21 mouse cellular contexts compared by ENCODE assay signal in the genomic region with DNA sequence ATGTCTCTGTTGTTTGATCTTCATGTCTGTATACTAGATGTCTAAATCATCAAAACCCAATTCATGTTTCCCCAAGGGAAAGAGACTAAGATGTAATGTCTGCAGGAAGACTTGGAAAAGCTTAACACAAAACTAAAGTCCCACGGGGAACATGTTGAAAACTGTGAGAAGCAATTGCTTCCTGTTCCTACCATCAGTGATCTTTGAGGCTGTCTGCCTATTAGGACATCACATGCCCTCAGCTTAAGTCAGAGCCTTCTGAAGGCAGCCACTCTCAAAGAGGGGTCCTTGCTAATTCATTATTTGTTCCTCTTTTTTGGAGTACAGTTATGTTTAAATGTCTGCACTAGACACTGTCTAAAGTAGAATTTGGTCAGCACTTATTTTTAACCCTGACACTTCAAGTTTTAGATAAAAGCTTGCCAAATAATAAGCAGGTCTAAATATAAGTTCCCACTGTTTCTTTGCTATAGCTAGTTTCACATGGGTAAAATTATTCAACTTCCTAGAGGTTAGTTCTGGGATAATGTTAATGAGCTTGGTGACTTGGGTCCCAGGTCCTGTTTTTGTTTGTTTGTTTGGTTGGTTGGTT.
DNase-seq lines count a peak whose midpoint lies in the region; ATAC-seq lines count a peak whose summit lies in the region.
"Had no signal": no experiment of that assay in that cellular context is flagged by ENCODE, and none has a peak within 500 bp of the region (broad histone marks: within the 10 kb centered on the region; RNA-seq: fewer than 3 reads in every experiment).

No protein-coding gene starts in this region.

- H3K27me3 ChIP-seq in heart, embryonic 11.5 days (ENCODE audit: control insufficient read depth, insufficient read depth, low read length): no peaks in the 10 kb centered on the region
- no peaks in the 10 kb centered on the region for H3K27me3 ChIP-seq in lung, embryonic 16.5 days (ENCODE audit: control insufficient read depth, insufficient read depth, low read depth, low read length)
- H3K27me3 ChIP-seq: kidney, embryonic 15.5 days had no signal

- no peaks in the 10 kb centered on the region for H3K4me1 ChIP-seq in heart, embryonic 11.5 days (ENCODE audit: control insufficient read depth, insufficient read depth, low read length)
- H3K4me1 ChIP-seq in lung, embryonic 16.5 days (replicated peaks; ENCODE audit: control insufficient read depth, insufficient read depth, low read length): no peaks in the 10 kb centered on the region
- H3K4me1 ChIP-seq: kidney, embryonic 15.5 days; limb, embryonic 10.5 days had no signal

- 46% methylated on average over 1 of the region's 1 CpGs for WGBS in heart, embryonic 11.5 days (ENCODE audit: insufficient replicate concordance)
- WGBS in lung, embryonic 16.5 days: 36% methylated on average over 1 of the region's 1 CpGs

- intact Hi-C loops in heart, postnatal 10 days (cut with DNase I): loop anchor here (5.0 kb wide), 1 partner anchor 74 kb away; a partner anchor contains a TSS

- no peak for ATAC-seq in heart, embryonic 11.5 days (replicated peaks; ENCODE audit: insufficient number of reproducible peaks, low FRiP score, low TSS enrichment)
- peak; percentile 68; the same call in 1 of the 2 replicates for ATAC-seq in lung, embryonic 16.5 days (ENCODE audit: low read depth)
- no peak for ATAC-seq in activated CD4-positive, CD25-positive, alpha-beta regulatory T cell, adult 4 months
- ATAC-seq: hindbrain, postnatal 0 days; intestine, postnatal 0 days had no signal

- no peak overlapping the region for H3K4me2 ChIP-seq in heart, embryonic 11.5 days
- H3K4me2 ChIP-seq in lung, embryonic 16.5 days (ENCODE audit: low read depth, low read length): no peak overlapping the region
- H3K4me2 ChIP-seq: kidney, embryonic 15.5 days; midbrain, embryonic 11.5 days had no signal

- DNase-seq in heart, adult 18-20 months: peak; percentile 23 to 30
- DNase-seq in lung, postnatal 4 days: no peak
- peak; percentile 45 to 46 for DNase-seq in heart, postnatal 10 days
- no peak for DNase-seq in spleen, postnatal 10 days (ENCODE audit: low spot score in 2 of 2)
- DNase-seq: adrenal gland, postnatal 36 days; cerebellum, adult 11-12 months; cerebellum, postnatal 14 days; embryo, embryonic 11 days; kidney, postnatal 4 days; retina, postnatal 1 day; thymus, postnatal 25 days had no signal

- no peak overlapping the region for H3K9ac ChIP-seq in heart, embryonic 11.5 days (ENCODE audit: low read depth, low read length)
- no peak overlapping the region for H3K9ac ChIP-seq in lung, embryonic 16.5 days (ENCODE audit: low read length)
- H3K9ac ChIP-seq: kidney, embryonic 15.5 days had no signal

- H3K36me3 ChIP-seq in heart, embryonic 11.5 days (ENCODE audit: control insufficient read depth, insufficient read depth, low read length): no peaks in the 10 kb centered on the region
- H3K36me3 ChIP-seq in lung, embryonic 16.5 days (ENCODE audit: control insufficient read depth, insufficient read depth, low read length): no peaks in the 10 kb centered on the region
- H3K36me3 ChIP-seq: G1E; kidney, embryonic 15.5 days; limb, embryonic 10.5 days had no signal

- H3K9me3 ChIP-seq in heart, embryonic 11.5 days (replicated peaks; ENCODE audit: control insufficient read depth, low read length): no peaks in the 10 kb centered on the region
- H3K9me3 ChIP-seq in lung, embryonic 16.5 days (ENCODE audit: control insufficient read depth, low read length): no peaks in the 10 kb centered on the region
- H3K9me3 ChIP-seq: kidney, embryonic 15.5 days; limb, embryonic 10.5 days had no signal

- no peak overlapping the region for H3K27ac ChIP-seq in heart, embryonic 11.5 days (ENCODE audit: low read depth, low read length)
- H3K27ac ChIP-seq in lung, embryonic 16.5 days (ENCODE audit: low read length): peak overlapping the region; percentile 32; the same call in 1 of the 2 replicates
- H3K27ac ChIP-seq: hindbrain, postnatal 0 days; kidney, embryonic 15.5 days; limb, embryonic 10.5 days; macrophage had no signal

- H3K4me3 ChIP-seq in heart, embryonic 11.5 days (ENCODE audit: low read depth, low read length): no peak overlapping the region
- H3K4me3 ChIP-seq in lung, embryonic 16.5 days (ENCODE audit: low read length): no peak overlapping the region
- H3K4me3 ChIP-seq: kidney, embryonic 15.5 days; limb, embryonic 10.5 days had no signal

Comparison
In these comparisons a context has a peak if more than half of its experiments do, and no peak if none do; other contexts are left out.
1. DNase-seq: peak in heart, adult 18-20 months (2 of 2) and heart, postnatal 10 days (2 of 2); none in lung, postnatal 4 days (0 of 2) and spleen, postnatal 10 days (0 of 2).